Mouse (Mus musculus) stomach, postnatal 0 days (tissue): Measurements from ENCODE around the gene Slc25a12.

Experiments
- CTCF ChIP-seq: IDR thresholded peaks from 2 replicates; pipeline ENCODE4 v1.5.1; 2016; ENCODE audit warnings: antibody characterized with exemption, low read depth, mild to moderate bottlenecking, moderate library complexity
- EP300 ChIP-seq: optimal IDR thresholded peaks from 2 replicates; pipeline ENCODE3; 2016; ENCODE audit warnings: antibody characterized with exemption

GRCm38 (mm10) chr2:71273955-71274679 lies 93.4 kb downstream of the Slc25a12 start:
- TF ChIP-seq CTCF, result peak; percentile 26; the same call in 1 of the 2 replicates
- TF ChIP-seq EP300, result no peak
